Mouse (Mus musculus) left cerebral cortex, adult 18-20 months (tissue): Measurements from ENCODE around the gene Ccdc24. TPM values are rescaled to one million over a fixed set of nuclear protein-coding genes. Genes with fewer than 3 reads are reported as not detected.

ENCODE experiments used
- DNase-seq, 2 experiments: peaks; one replicate each; pipeline ENCODE4 v3.0.0; 2021 to 2022; ENCODE audit warnings: low spot score in 2 of 2, mixed read lengths in 1 of 2
- total RNA-seq, 2 experiments: library from RNA; stranded (reverse); gene quantifications; 2 replicates each; pipeline ENCODE4 v1.2.3; 2021

Gene Ccdc24
- total RNA-seq, 2 experiments from 2014 or later: 0.37 to 0.84 TPM

- DNase-seq: no peak
These were observed 40.3 kb downstream of the Ccdc24 start for GRCm38 (mm10) chr4:117831920-117832691.

DNA sequence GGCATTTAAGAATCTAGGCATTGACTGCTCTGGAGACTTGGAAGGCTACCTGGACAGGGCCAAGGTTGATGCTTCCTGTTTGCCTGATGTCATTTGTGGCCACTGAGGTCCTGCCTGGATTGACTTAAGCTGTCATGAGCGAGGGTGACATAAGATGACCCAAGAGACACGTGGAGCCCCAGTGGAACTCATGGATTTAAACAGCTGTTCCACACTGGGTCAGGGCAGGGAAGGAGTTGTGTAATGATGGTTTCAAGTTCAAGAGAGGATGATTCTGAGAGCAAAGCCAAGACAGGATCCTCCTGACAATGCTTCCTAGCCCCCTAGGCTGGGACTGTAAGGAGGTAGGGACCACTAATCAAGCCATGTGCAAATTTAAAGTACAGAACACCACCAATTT lies 40.9 kb downstream of the Ccdc24 start:
- DNase-seq: no peak

- no peak for DNase-seq
These were observed 41.6 kb downstream of the Ccdc24 start for GRCm38 (mm10) chr4:117830801-117831200.

- no peak for DNase-seq
These were observed 42.2 kb downstream of the Ccdc24 start for GRCm38 (mm10) chr4:117830124-117830551.

GRCm38 (mm10) chr4:117829260-117830123 lies 42.9 kb downstream of the Ccdc24 start:
- peak; percentile 42 to 65 for DNase-seq

GRCm38 (mm10) chr4:117828572-117829145 lies 43.7 kb downstream of the Ccdc24 start:
- no peak for DNase-seq

DNA sequence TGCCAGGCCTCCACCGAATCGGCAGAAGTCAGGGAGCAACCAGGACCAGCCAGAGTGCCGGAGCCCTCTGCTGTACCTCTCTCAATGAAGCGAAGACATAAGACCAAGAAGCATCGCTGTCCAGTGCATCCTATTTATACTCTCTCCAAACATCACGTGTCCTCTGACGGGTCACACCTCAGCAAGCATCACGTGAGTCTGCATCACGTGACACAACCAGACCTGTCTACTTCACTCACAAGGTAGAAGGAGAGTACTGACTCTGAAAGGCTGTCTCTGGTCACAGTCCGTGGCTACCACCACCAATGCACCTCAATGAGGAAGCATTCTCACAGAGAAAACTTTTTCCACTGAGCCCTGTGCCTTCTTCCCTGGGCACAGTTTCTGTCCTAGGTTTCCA lies 54.3 kb downstream of the Ccdc24 start:
- DNase-seq: no peak

GRCm38 (mm10) chr4:117816776-117817175 lies 55.6 kb downstream of the Ccdc24 start:
- DNase-seq: no peak

Other genes with a start within 250 kb of the Ccdc24 start
- 10 to 100 TPM; 38.8 to 39.6 TPM for gene Dmap1, start 190.3 kb downstream of the Ccdc24 start, total RNA-seq
- not detected for gene Gm12845, start 148.1 kb downstream of the Ccdc24 start, total RNA-seq
- gene Klf17, start 106.9 kb downstream of the Ccdc24 start, total RNA-seq: not detected
- 10 to 100 TPM; 35.9 to 36.3 TPM for gene Slc6a9, start 38.1 kb downstream of the Ccdc24 start, total RNA-seq
- 10 to 100 TPM; 82.6 to 89.3 TPM for gene B4galt2, start 10.9 kb upstream of the Ccdc24 start, total RNA-seq
- gene Atp6v0b, start 14.8 kb upstream of the Ccdc24 start, total RNA-seq: 100 to 1,000 TPM; 421 to 464 TPM
- gene Dph2, start 19.5 kb upstream of the Ccdc24 start, total RNA-seq: 1 to 10 TPM; 9.2 to 9.8 TPM
- gene Ipo13, start 42.4 kb upstream of the Ccdc24 start, total RNA-seq: 100 to 1,000 TPM; 106 to 125 TPM
- 1 to 10 TPM; 1.7 to 2.5 TPM for gene Artn, start 57.2 kb upstream of the Ccdc24 start, total RNA-seq